Mouse (Mus musculus) liver, embryonic 14.5 days (tissue): ENCODE results near the gene Col3a1.

Source experiments
- CTCF ChIP-seq: IDR thresholded peaks from 2 replicates; pipeline ENCODE4 v1.5.1; 2016; ENCODE audit warnings: antibody characterized with exemption, low read depth, control low read depth
- EP300 ChIP-seq: IDR thresholded peaks from 2 replicates; pipeline ENCODE4 v1.6.1; 2016; ENCODE audit warnings: antibody characterized with exemption, low read depth

- no peak for TF ChIP-seq CTCF
- no peak for TF ChIP-seq EP300
These were observed 21.3 kb upstream of the Col3a1 start for GRCm38 (mm10) chr1:45290037-45290436.
